Mouse (Mus musculus) left cerebral cortex, postnatal 25 days (tissue): Measurements from ENCODE around the gene Plac1. TPM values are rescaled to one million over a fixed set of nuclear protein-coding genes. Genes with fewer than 3 reads are reported as not detected.

Experiments
- microRNA-seq, 2 experiments: library from miRNA; unstranded; fragments of <30 nt; microRNA quantifications; one replicate each; pipeline ENCODE4 v1.2.0; 2022
- total RNA-seq, 2 experiments: library from RNA; stranded (reverse); gene quantifications; 2 replicates each; pipeline ENCODE4 v1.2.3; 2021

Gene Plac1
- total RNA-seq, 2 experiments from 2014 or later = not detected

Small RNAs within 50 kb of the gene (microRNA-seq; reads per million reads assigned to microRNA genes)
- gene Mir322 (1,014 to 1,222 reads per million in 2 experiments), gene Mir351 (466 to 504 reads per million in 2 experiments), gene Mir450-1 (0 to 0.50 reads per million in 2 experiments), gene Mir450-2 (0.99 to 1.3 reads per million in 2 experiments), gene Mir450b (2.7 to 6.9 reads per million in 2 experiments), gene Mir503 (24.9 to 43.1 reads per million in 2 experiments), gene Mir542 (66.6 to 77.6 reads per million in 2 experiments)

Other genes starting within 250 kb of the Plac1 start
- 1 to 10 TPM; 3.6 to 4.4 TPM for gene Fam122b, start 29.7 kb upstream of the Plac1 start, total RNA-seq
- not detected for gene Fam122c, start 33.3 kb upstream of the Plac1 start, total RNA-seq
- gene Mospd1, start 130.4 kb upstream of the Plac1 start, total RNA-seq = 10 to 100 TPM; 12.6 to 16.9 TPM
- not detected for gene Etd, start 194.8 kb upstream of the Plac1 start, total RNA-seq